Mouse (Mus musculus) skeletal muscle tissue, adult 2 months (tissue): ENCODE data around the gene Adcy9.

Experiments
- DNase-seq: peaks from one replicate; pipeline ENCODE4 v3.0.0-alpha.2; 2012; ENCODE audit warnings: low read depth, low spot score

The Adcy9 gene

GRCm38 (mm10) chr16:4418776-4419545 is 1.3 kb downstream of the Adcy9 start:
- DNase-seq = no peak

GRCm38 (mm10) chr16:4418072-4418471 is 2.2 kb downstream of the Adcy9 start:
- DNase-seq = no peak

GRCm38 (mm10) chr16:4417455-4417854 is 2.8 kb downstream of the Adcy9 start:
- DNase-seq = no peak

GRCm38 (mm10) chr16:4414881-4415585 is 5.3 kb downstream of the Adcy9 start:
- no peak for DNase-seq

- no peak for DNase-seq
Measured at GRCm38 (mm10) chr16:4413988-4414880, 6.1 kb downstream of the Adcy9 start.

GRCm38 (mm10) chr16:4413301-4413700 is 7.0 kb downstream of the Adcy9 start:
- no peak for DNase-seq

GRCm38 (mm10) chr16:4412298-4412697 is 8.0 kb downstream of the Adcy9 start:
- DNase-seq = no peak

- DNase-seq = no peak
Measured at GRCm38 (mm10) chr16:4411296-4411695, 9.0 kb downstream of the Adcy9 start.

- no peak for DNase-seq
Measured at GRCm38 (mm10) chr16:4407536-4407935, 12.8 kb downstream of the Adcy9 start.

- no peak for DNase-seq
Measured at GRCm38 (mm10) chr16:4406706-4407105, 13.6 kb downstream of the Adcy9 start.

GRCm38 (mm10) chr16:4406047-4406586 is 14.2 kb downstream of the Adcy9 start:
- no peak for DNase-seq

GRCm38 (mm10) chr16:4404933-4405761 is 15.2 kb downstream of the Adcy9 start:
- DNase-seq = peak; percentile 73

GRCm38 (mm10) chr16:4401109-4401508 is 19.2 kb downstream of the Adcy9 start:
- DNase-seq = no peak

- DNase-seq = peak; percentile 81
Measured at GRCm38 (mm10) chr16:4399471-4400223, 20.7 kb downstream of the Adcy9 start.

GRCm38 (mm10) chr16:4398782-4399181 is 21.5 kb downstream of the Adcy9 start:
- DNase-seq = no peak

GRCm38 (mm10) chr16:4397636-4398035 is 22.7 kb downstream of the Adcy9 start:
- peak; percentile 72 for DNase-seq

GRCm38 (mm10) chr16:4395687-4396341 is 24.5 kb downstream of the Adcy9 start:
- no peak for DNase-seq

GRCm38 (mm10) chr16:4394991-4395590 is 25.2 kb downstream of the Adcy9 start:
- DNase-seq = peak; percentile 72

- DNase-seq = no peak
Measured at GRCm38 (mm10) chr16:4383473-4384038, 36.7 kb downstream of the Adcy9 start.
